Mouse (Mus musculus) left cerebral cortex, postnatal 10 days (tissue): ENCODE results near the gene Lrrfip1. TPM values are rescaled to one million over a fixed set of nuclear protein-coding genes. Genes with fewer than 3 reads are reported as not detected.

Source experiments
- DNase-seq, 2 experiments: peaks; one replicate each; pipeline ENCODE4 v3.0.0; 2021 to 2022; ENCODE audit warnings: low spot score in 2 of 2, mixed read lengths in 1 of 2; ENCODE audit errors: extremely low spot score in 1 of 2
- intact Hi-C: fragments of 180-260 bp; cut with DNase I; formaldehyde crosslinking; loops from one replicate; pipeline ENCODE4 v1.15.1; 2025
- total RNA-seq, 2 experiments: library from RNA; stranded (reverse); gene quantifications; 2 replicates each; pipeline ENCODE4 v1.2.3; 2021

The Lrrfip1 gene
- total RNA-seq, 2 experiments from 2014 or later = 71.3 to 79.0 TPM

DNA sequence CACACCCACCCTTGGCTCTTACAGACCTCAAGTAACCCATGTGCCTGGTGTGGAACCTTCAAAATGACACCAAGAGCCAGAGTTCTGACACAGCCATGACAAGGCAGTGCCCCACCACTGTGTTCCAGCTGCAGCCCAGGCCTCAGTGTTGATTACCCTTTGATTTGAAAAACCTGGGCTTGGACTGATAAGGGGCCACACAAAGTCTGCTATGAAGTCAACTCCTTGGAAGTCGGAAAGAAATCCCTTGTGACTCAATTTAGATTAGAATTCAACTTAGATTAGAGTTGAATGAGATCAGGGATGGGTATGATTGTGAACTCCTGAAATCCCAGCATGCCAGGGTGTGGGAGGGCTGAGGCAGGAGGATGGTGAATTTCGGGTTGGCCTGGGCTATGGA is 68.1 kb downstream of the Lrrfip1 start:
- no peak for DNase-seq
- intact Hi-C loops = no loop called here

GRCm38 (mm10) chr1:91067716-91068115 is 69.2 kb downstream of the Lrrfip1 start:
- DNase-seq = no peak
- intact Hi-C loops = no loop called here

DNA sequence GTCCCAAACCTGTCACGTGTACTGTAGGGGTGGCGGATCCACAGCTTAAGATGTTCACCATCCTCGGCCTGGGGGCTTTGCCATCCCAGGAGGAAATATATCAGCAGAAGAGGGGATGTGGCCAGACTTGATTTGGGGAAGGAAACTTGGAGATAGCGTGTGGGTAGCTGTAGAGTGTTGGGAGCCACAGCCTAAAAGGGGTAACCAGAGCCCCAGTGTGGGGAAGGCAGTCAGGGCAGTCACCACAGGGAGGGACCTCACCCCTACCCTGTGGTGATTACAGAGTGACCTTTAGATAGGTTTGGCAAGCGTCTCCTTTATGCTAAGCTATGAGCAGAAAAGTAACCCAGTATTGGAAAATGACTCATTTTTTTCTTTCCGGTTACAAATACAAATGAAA is 71.0 kb downstream of the Lrrfip1 start:
- no peak for DNase-seq
- intact Hi-C loops = no loop called here

DNA sequence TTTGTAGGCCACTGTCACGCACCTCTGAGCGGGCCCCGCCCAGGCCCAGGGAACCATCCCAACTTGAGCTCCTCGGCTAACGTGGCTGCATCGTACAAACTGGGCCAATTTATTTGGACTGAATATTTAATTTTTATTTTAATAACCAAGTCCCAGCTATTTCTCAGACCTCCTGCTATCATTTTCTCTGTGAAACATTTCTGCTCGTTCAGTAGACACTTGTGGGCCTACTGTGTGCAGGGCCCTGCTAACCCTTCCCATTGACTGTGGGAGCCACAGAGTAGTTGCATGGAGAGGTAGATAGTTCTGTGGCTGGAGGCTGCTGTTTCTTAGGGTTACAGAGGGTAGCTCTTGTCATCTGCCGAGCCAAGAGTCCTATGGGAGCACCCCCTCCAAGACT is 72.0 kb downstream of the Lrrfip1 start:
- DNase-seq = no peak
- intact Hi-C loops = no loop called here

GRCm38 (mm10) chr1:91071671-91072290 is 73.2 kb downstream of the Lrrfip1 start:
- intact Hi-C loops = no loop called here
- DNase-seq = no peak

DNA sequence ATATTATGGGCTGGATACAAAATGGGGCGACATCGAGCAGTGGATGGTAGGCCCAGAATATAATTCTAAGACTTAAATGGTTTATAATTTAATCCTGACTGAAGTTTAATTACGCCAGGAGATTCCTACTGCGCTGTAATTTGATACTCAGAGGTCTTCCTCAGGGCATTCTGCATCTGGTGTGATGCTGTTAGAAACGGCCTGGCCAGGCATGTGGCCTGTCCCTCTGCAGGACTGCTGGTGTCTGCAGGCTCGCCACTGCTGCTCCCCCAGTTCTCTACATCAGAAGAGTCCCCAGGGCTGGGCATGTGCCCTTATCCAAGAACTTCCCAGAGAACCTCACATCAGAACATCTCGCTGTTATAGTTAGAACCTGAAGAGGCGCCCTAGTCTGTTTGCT is 78.4 kb downstream of the Lrrfip1 start:
- intact Hi-C loops = no loop called here

DNA sequence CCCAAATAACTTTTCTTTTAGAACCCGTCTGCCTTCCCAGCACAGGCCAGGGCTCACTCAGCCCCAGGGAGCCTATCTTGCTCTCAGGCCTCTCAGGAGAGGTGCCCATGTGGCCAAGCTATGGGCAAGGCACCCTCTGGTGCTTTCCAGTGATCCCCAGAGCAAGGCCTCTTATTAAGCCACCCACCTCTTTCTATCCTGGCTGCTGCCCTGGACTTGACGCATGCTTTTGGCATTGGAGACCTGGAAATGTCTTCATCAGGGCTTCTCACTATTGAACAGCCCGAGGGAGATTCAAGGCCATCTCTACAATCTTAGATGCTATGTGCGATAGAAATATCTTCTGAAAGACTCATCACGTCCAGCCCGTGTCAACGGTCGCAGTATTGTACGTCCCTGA is 78.9 kb downstream of the Lrrfip1 start:
- no peak for DNase-seq
- intact Hi-C loops = no loop called here

More for the DNA sequence above, 78.4 kb downstream of the Lrrfip1 start:
- no peak for DNase-seq

DNA sequence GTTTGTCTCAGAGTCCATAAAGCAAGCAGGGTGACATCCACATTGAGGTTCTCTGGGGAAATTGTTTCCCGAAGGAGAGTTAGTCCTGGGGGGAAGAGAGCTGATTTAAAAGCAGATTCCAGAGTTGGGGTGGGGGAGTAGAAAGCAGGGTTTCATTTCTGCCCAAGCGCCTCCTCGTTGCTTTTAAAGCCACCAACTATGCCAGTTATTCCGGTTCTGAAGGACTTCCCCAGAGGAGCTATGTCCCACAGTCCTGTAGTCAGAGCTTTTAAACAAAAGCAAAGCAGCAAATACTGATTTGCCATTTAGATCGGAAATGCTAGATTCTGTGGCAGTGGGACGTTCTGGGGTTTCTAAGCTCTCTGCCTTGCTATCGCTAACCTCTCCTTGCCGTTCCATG is 79.4 kb downstream of the Lrrfip1 start:
- DNase-seq = no peak
- intact Hi-C loops = no loop called here

- DNase-seq = no peak
- intact Hi-C loops = no loop called here
Measured at GRCm38 (mm10) chr1:91079740-91080422, 81.3 kb downstream of the Lrrfip1 start.

DNA sequence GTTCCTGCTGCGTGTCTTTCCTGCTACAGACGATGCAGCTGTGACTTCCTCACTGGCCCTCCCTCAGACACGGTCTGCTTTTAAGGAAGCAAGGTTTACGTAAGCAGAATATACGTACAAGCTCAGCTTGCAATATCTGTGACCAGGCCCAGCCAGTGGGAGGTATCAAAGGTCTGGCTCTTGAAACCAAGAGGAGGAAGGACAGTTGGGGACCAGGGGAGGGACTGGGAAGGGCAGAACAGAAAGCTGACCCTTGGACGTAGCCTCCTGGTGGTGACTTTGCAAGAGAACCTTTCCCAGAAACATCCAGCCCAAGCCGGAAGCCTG is 81.8 kb downstream of the Lrrfip1 start:
- peak in 1 of 2 experiments; percentile 68 for DNase-seq
- intact Hi-C loops = no loop called here

- intact Hi-C loops = no loop called here
- DNase-seq = no peak
Measured at GRCm38 (mm10) chr1:91084374-91084773, 85.8 kb downstream of the Lrrfip1 start.

GRCm38 (mm10) chr1:91085009-91085408 is 86.5 kb downstream of the Lrrfip1 start:
- intact Hi-C loops = no loop called here
- no peak for DNase-seq

GRCm38 (mm10) chr1:91085686-91086085 is 87.1 kb downstream of the Lrrfip1 start:
- no peak for DNase-seq
- intact Hi-C loops = no loop called here

- DNase-seq = peak in 1 of 2 experiments; percentile 42
- intact Hi-C loops = no loop called here
Measured at GRCm38 (mm10) chr1:91086325-91086724, 87.8 kb downstream of the Lrrfip1 start.

GRCm38 (mm10) chr1:91086748-91087147 is 88.2 kb downstream of the Lrrfip1 start:
- intact Hi-C loops = no loop called here
- DNase-seq = no peak

DNA sequence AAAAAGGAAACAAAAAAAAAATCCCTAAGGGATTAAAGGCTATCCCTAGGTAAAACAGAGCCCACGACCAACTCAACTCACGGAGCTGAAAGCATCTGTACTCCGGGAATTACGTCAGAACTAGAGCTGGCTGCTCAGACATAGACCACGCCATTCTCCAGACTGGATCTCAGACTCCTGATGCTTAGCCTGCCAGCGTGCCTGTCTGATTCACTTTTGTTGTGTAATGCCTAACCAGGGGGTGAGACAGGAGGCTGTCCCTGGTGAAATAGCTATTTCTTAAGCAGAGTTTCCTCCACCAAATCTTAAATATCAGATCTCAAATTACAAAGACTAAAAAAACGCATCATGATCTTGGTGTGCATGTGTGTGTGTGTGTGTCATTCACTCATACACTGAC is 89.5 kb downstream of the Lrrfip1 start:
- intact Hi-C loops = no loop called here
- no peak for DNase-seq

DNA sequence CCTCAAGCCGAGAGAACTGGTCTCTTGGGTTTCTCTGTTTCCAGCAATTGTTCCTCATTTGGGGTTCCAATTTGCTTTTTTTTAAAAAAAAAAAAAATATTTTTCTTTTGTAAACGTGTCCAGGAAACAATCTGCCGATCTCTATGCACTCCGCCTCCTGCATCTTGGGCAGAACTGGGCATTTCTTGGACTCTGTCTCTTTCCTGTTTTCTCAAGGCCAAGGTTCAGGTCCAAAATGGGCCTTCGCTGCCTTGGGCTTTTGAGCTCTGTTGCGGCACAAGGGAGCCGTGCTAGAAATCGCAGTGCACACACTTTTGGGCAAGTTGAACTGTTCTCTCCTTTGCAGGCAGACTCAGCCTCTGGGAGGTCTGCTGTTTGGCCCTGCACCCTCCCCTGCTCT is 90.4 kb downstream of the Lrrfip1 start:
- intact Hi-C loops = no loop called here
- DNase-seq = no peak

- intact Hi-C loops = no loop called here
- no peak for DNase-seq
Measured at GRCm38 (mm10) chr1:91090456-91090855, 91.9 kb downstream of the Lrrfip1 start.

DNA sequence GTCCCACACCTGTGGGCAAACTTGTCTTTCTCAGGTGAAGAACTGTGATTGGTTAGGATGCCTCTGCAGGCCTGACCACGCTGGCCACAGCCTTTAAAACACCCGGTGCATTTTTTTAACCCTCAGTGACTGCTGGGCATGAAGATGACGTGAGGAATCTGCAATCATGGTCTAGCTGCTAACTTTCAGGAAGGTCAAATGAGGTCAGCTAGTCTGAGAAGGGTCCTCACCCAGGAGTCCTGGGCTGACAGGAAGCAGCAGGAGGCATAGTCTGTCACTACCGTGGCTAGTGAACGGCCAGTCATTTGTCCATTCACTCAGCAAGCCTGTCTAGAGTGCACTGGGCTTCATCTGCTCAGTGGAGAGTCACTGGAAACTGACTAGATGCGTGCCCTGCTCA is 93.9 kb downstream of the Lrrfip1 start:
- intact Hi-C loops = no loop called here

DNA sequence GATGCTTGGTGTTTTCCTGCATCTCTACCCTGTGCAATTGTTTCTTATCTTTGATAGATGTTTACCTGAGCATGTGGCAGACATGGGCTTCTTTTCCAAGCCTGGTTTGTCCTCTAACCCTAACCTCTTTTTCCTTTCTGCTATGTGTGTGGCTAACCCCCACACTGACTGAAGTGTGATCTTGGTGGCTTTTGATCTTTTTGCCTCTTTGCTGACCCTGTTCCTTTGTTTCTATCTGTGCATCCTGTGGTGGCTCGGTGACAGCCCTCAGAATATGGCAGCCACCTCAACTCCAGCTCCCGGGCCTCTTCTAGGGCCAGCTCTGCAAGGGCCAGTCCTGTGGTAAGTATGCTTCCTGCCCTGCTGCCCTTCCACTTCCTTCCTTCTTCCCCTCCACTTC is 94.8 kb downstream of the Lrrfip1 start:
- intact Hi-C loops = no loop called here
- DNase-seq = no peak

More for the DNA sequence above, 93.9 kb downstream of the Lrrfip1 start:
- no peak for DNase-seq

DNA sequence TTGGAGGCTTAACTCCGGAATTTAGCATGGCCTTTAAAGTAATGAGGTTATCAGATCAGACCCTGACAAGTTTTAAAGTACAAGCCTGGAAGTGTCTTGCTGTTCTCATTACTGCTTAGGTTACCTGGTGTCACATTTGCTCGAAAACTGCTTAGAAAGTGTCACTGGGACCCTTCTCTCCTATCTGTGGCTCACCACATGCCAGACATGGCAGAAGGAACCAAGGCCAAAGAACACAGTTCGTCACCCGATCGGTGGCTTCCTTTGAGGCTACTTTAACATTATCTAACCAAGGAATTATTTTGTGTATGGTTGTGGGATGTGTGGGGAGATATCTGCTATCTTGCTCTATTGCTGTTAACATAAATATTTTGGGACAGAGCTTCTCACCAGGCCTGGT is 95.5 kb downstream of the Lrrfip1 start:
- intact Hi-C loops = no loop called here
- DNase-seq = no peak
